Mouse (Mus musculus): Measurements from ENCODE around the gene Ncbp3.

DNA sequence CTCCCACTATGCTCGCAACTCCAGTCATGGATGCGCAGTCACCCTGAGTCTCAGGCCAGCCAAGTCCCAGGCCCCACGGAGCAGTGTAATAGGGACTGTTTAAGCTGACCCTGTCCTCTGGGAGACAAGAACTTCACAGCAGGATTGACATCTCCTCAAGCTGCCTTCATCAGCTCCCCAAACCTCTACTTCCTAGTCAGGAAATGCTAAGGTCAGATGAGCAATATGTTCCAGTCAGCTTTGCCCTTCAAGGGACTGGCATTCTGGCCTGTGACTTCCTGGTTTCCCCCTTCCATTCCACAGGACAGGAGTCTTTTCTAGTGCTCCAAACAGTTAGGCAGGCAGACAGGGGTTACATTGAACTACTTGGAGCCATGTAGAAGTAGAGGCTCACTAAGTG lies 62.4 kb downstream of the Ncbp3 start:
- TF ChIP-seq CTCF (IDR thresholded peaks at IDR 0.05; ENCODE audit: low read depth), result no peak
- TF ChIP-seq EP300 (optimal IDR thresholded peaks at IDR 0.05), result no peak
